Mouse (Mus musculus): Measurements from ENCODE around the gene Arpc1a. TPM values are rescaled to one million over a fixed set of nuclear protein-coding genes. Genes with fewer than 3 reads are reported as not detected.
A peak's percentile ranks its signal among the peaks of the same experiment; 100 is the strongest.
"Not testable (repeated sequence)": the region's sequence is repeated elsewhere in the genome, so short reads cannot be mapped to it uniquely, and the experiment has no call there.

The Arpc1a gene
- 144 and 149 TPM in 2 replicates for polyA plus RNA-seq (2012; rRNA removed)

GRCm38 (mm10) chr5:145083632-145084451 lies at the start of gene Arpc1a, which contains the start of gene Kpna7:
Arpc1a (plus strand) TSS chr5:145083830.
Kpna7 (minus strand) TSS chr5:145084030.
- Histone ChIP-seq H3K36me3 (ENCODE audit: control insufficient read depth, insufficient read depth, low read length) (no peaks in the 10 kb centered on the region), H3K4me3 (ENCODE audit: control insufficient read depth, insufficient read depth, low read length) (peak within 1 kb of the TSS; percentile 76), H3K27me3 (ENCODE audit: control insufficient read depth, insufficient read depth, low read length) (no peaks in the 10 kb centered on the region), H3K27ac (ENCODE audit: control insufficient read depth, insufficient read depth, low read length) (no peak within 1 kb of the TSS), H3K4me1 (replicated peaks; ENCODE audit: control insufficient read depth, insufficient read depth, low read length) (peaks cover 7% of the 10 kb centered on the region)
- WGBS = under 1% methylated on average over 54 of the region's 54 CpGs
- TF ChIP-seq POLR2A (IDR thresholded peaks at IDR 0.05; ENCODE audit: control insufficient read depth, extremely low read depth, insufficient read depth, low read length, poor library complexity) (peak; percentile 78; the same call in 1 of the 2 replicates), CTCF (IDR thresholded peaks at IDR 0.05; ENCODE audit: borderline replicate concordance, control insufficient read depth, extremely low read depth, insufficient read depth, low read length, poor library complexity) (peak; percentile 31; the same call in 1 of the 2 replicates)
- DNase-seq = peak; percentile 94

- H3K36me3 ChIP-seq (ENCODE audit: control insufficient read depth, insufficient read depth, low read length) = no peaks in the 10 kb centered on the region
- H3K4me3 ChIP-seq (ENCODE audit: control insufficient read depth, insufficient read depth, low read length) = no peak overlapping the region
- TF ChIP-seq POLR2A (IDR thresholded peaks at IDR 0.05; ENCODE audit: control insufficient read depth, extremely low read depth, insufficient read depth, low read length, poor library complexity) = no peak
- no peak for TF ChIP-seq CTCF (IDR thresholded peaks at IDR 0.05; ENCODE audit: borderline replicate concordance, control insufficient read depth, extremely low read depth, insufficient read depth, low read length, poor library complexity)
- WGBS = 51% methylated on average over 4 of the region's 4 CpGs
- no peak overlapping the region for H3K27ac ChIP-seq (ENCODE audit: control insufficient read depth, insufficient read depth, low read length)
- no peaks in the 10 kb centered on the region for H3K4me1 ChIP-seq (replicated peaks; ENCODE audit: control insufficient read depth, insufficient read depth, low read length)
- peak; percentile 16 for DNase-seq
- H3K27me3 ChIP-seq (ENCODE audit: control insufficient read depth, insufficient read depth, low read length) = no peaks in the 10 kb centered on the region
These were observed 42.0 kb upstream of the Arpc1a start for GRCm38 (mm10) chr5:145041628-145042027.

- 47% methylated on average over 3 of the region's 3 CpGs for WGBS
- H3K27ac ChIP-seq (ENCODE audit: control insufficient read depth, insufficient read depth, low read length); H3K27me3 ChIP-seq (ENCODE audit: control insufficient read depth, insufficient read depth, low read length); H3K4me1 ChIP-seq (replicated peaks; ENCODE audit: control insufficient read depth, insufficient read depth, low read length); H3K4me3 ChIP-seq (ENCODE audit: control insufficient read depth, insufficient read depth, low read length); DNase-seq; H3K36me3 ChIP-seq (ENCODE audit: control insufficient read depth, insufficient read depth, low read length): not testable (repeated sequence)
These were observed 40.9 kb upstream of the Arpc1a start, which contains the start of gene 1700018F24Rik for GRCm38 (mm10) chr5:145042690-145043089. 1700018F24Rik (plus strand) TSS chr5:145042990.

GRCm38 (mm10) chr5:145054187-145054586 lies 29.4 kb upstream of the Arpc1a start:
- WGBS = 85% methylated on average over 3 of the region's 3 CpGs

GRCm38 (mm10) chr5:145057907-145058306 lies 25.7 kb upstream of the Arpc1a start:
- no peak for DNase-seq
- WGBS = 91% methylated on average over 8 of the region's 8 CpGs
- H3K27me3 ChIP-seq (ENCODE audit: control insufficient read depth, insufficient read depth, low read length) = no peaks in the 10 kb centered on the region
- H3K4me1 ChIP-seq (replicated peaks; ENCODE audit: control insufficient read depth, insufficient read depth, low read length) = no peaks in the 10 kb centered on the region
- no peaks in the 10 kb centered on the region for H3K36me3 ChIP-seq (ENCODE audit: control insufficient read depth, insufficient read depth, low read length)
- TF ChIP-seq CTCF (IDR thresholded peaks at IDR 0.05; ENCODE audit: borderline replicate concordance, control insufficient read depth, extremely low read depth, insufficient read depth, low read length, poor library complexity) = no peak
- TF ChIP-seq POLR2A (IDR thresholded peaks at IDR 0.05; ENCODE audit: control insufficient read depth, extremely low read depth, insufficient read depth, low read length, poor library complexity) = no peak
- H3K27ac ChIP-seq (ENCODE audit: control insufficient read depth, insufficient read depth, low read length) = no peak overlapping the region
- no peak overlapping the region for H3K4me3 ChIP-seq (ENCODE audit: control insufficient read depth, insufficient read depth, low read length)

More at GRCm38 (mm10) chr5:145054187-145054586, 29.4 kb upstream of the Arpc1a start:
- not testable (repeated sequence) for H3K27me3 ChIP-seq (ENCODE audit: control insufficient read depth, insufficient read depth, low read length); DNase-seq; H3K4me1 ChIP-seq (replicated peaks; ENCODE audit: control insufficient read depth, insufficient read depth, low read length); H3K27ac ChIP-seq (ENCODE audit: control insufficient read depth, insufficient read depth, low read length); H3K36me3 ChIP-seq (ENCODE audit: control insufficient read depth, insufficient read depth, low read length); H3K4me3 ChIP-seq (ENCODE audit: control insufficient read depth, insufficient read depth, low read length)

- Histone ChIP-seq H3K27ac (ENCODE audit: control insufficient read depth, insufficient read depth, low read length) (no peak overlapping the region), H3K36me3 (ENCODE audit: control insufficient read depth, insufficient read depth, low read length) (no peaks in the 10 kb centered on the region), H3K4me3 (ENCODE audit: control insufficient read depth, insufficient read depth, low read length) (no peak overlapping the region), H3K4me1 (replicated peaks; ENCODE audit: control insufficient read depth, insufficient read depth, low read length) (no peaks in the 10 kb centered on the region), H3K27me3 (ENCODE audit: control insufficient read depth, insufficient read depth, low read length) (no peaks in the 10 kb centered on the region)
- no peak for TF ChIP-seq POLR2A (IDR thresholded peaks at IDR 0.05; ENCODE audit: control insufficient read depth, extremely low read depth, insufficient read depth, low read length, poor library complexity)
- no peak for TF ChIP-seq CTCF (IDR thresholded peaks at IDR 0.05; ENCODE audit: borderline replicate concordance, control insufficient read depth, extremely low read depth, insufficient read depth, low read length, poor library complexity)
- WGBS = 96% methylated on average over 7 of the region's 7 CpGs
- no peak for DNase-seq
These were observed 24.9 kb upstream of the Arpc1a start for GRCm38 (mm10) chr5:145058722-145059121.

- H3K4me3 ChIP-seq (ENCODE audit: control insufficient read depth, insufficient read depth, low read length) = no peak overlapping the region
- WGBS = 96% methylated on average over 2 of the region's 2 CpGs
These were observed 24.1 kb upstream of the Arpc1a start for GRCm38 (mm10) chr5:145059524-145059923.

More at GRCm38 (mm10) chr5:145059524-145059923, 24.1 kb upstream of the Arpc1a start:
- Histone ChIP-seq H3K4me1 (replicated peaks; ENCODE audit: control insufficient read depth, insufficient read depth, low read length) (no peaks in the 10 kb centered on the region), H3K27me3 (ENCODE audit: control insufficient read depth, insufficient read depth, low read length) (no peaks in the 10 kb centered on the region), H3K27ac (ENCODE audit: control insufficient read depth, insufficient read depth, low read length) (no peak overlapping the region), H3K36me3 (ENCODE audit: control insufficient read depth, insufficient read depth, low read length) (no peaks in the 10 kb centered on the region)
- TF ChIP-seq POLR2A (IDR thresholded peaks at IDR 0.05; ENCODE audit: control insufficient read depth, extremely low read depth, insufficient read depth, low read length, poor library complexity) (no peak), CTCF (IDR thresholded peaks at IDR 0.05; ENCODE audit: borderline replicate concordance, control insufficient read depth, extremely low read depth, insufficient read depth, low read length, poor library complexity) (no peak)
- no peak for DNase-seq

All from thymus, adult 2 months (tissue).